Mouse (Mus musculus): Measurements from ENCODE around the gene Dnah5. TPM values are rescaled to one million over a fixed set of nuclear protein-coding genes. Genes with fewer than 3 reads are reported as not detected.
"Not testable (repeated sequence)": the region's sequence is repeated elsewhere in the genome, so short reads cannot be mapped to it uniquely, and the experiment has no call there.

The Dnah5 gene
- polyA plus RNA-seq, 1 experiment from 2014 or later: 0.33 TPM

DNA sequence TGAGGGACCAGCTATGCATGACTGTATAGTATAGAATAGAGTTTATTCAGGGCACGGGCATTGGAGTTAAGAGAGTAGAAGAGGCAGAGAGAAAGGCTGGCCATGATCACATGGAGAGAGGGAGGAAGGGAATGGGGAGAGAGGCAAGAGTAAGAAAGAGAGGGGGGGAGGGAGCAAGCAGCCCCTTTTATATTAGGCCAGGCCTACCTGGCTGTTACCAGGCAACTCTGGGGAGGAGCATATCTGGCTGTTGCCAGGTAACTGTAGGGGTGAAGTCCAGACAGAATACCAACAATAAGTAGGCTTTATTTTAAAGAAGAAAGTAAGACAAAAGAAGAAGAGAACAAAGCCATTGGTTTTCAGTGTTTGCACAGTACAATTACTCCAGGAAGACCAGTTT lies 194.9 kb downstream of the Dnah5 start:
- Histone ChIP-seq H3K27me3 (ENCODE audit: control insufficient read depth, insufficient read depth, low read length) (no peaks in the 10 kb centered on the region), H3K4me1 (replicated peaks; ENCODE audit: control insufficient read depth, insufficient read depth, low read length) (peaks cover 9% of the 10 kb centered on the region), H3K36me3 (replicated peaks; ENCODE audit: control insufficient read depth, insufficient read depth) (no peaks in the 10 kb centered on the region), H3K9ac (no peak overlapping the region), H3K27ac (no peak overlapping the region), H3K4me3 (replicated peaks; ENCODE audit: low read length) (no peak overlapping the region), H3K4me2 (replicated peaks) (no peak overlapping the region), H3K9me3 (ENCODE audit: control insufficient read depth, low read length) (no peaks in the 10 kb centered on the region)
- WGBS: 50% methylated on average over 1 of the region's 1 CpGs
- ATAC-seq (ENCODE audit: low FRiP score): no peak
- no peak for DNase-seq (ENCODE audit: low spot score)

- 35% methylated on average over 8 of the region's 8 CpGs for WGBS
- Histone ChIP-seq H3K27me3 (ENCODE audit: control insufficient read depth, insufficient read depth, low read length) (no peaks in the 10 kb centered on the region), H3K4me2 (replicated peaks) (no peak overlapping the region), H3K9me3 (ENCODE audit: control insufficient read depth, low read length) (no peaks in the 10 kb centered on the region), H3K36me3 (replicated peaks; ENCODE audit: control insufficient read depth, insufficient read depth) (no peaks in the 10 kb centered on the region), H3K4me3 (replicated peaks; ENCODE audit: low read length) (no peak overlapping the region), H3K9ac (no peak overlapping the region), H3K27ac (no peak overlapping the region), H3K4me1 (replicated peaks; ENCODE audit: control insufficient read depth, insufficient read depth, low read length) (peaks cover 9% of the 10 kb centered on the region)
- ATAC-seq (ENCODE audit: low FRiP score) (no peak), DNase-seq (ENCODE audit: low spot score) (no peak)
Observed at GRCm38 (mm10) chr15:28399258-28399657, 195.7 kb downstream of the Dnah5 start.

GRCm38 (mm10) chr15:28404630-28405029 lies 201.1 kb downstream of the Dnah5 start:
- Histone ChIP-seq H3K4me1 (replicated peaks; ENCODE audit: control insufficient read depth, insufficient read depth, low read length) (no peaks in the 10 kb centered on the region), H3K4me3 (replicated peaks; ENCODE audit: low read length) (no peak overlapping the region), H3K27me3 (ENCODE audit: control insufficient read depth, insufficient read depth, low read length) (no peaks in the 10 kb centered on the region), H3K36me3 (replicated peaks; ENCODE audit: control insufficient read depth, insufficient read depth) (no peaks in the 10 kb centered on the region), H3K4me2 (replicated peaks) (no peak overlapping the region), H3K9me3 (ENCODE audit: control insufficient read depth, low read length) (no peaks in the 10 kb centered on the region), H3K9ac (no peak overlapping the region), H3K27ac (no peak overlapping the region)
- no peak for DNase-seq (ENCODE audit: low spot score)
- WGBS: 81% methylated on average over 3 of the region's 3 CpGs
- no peak for ATAC-seq (ENCODE audit: low FRiP score)

DNA sequence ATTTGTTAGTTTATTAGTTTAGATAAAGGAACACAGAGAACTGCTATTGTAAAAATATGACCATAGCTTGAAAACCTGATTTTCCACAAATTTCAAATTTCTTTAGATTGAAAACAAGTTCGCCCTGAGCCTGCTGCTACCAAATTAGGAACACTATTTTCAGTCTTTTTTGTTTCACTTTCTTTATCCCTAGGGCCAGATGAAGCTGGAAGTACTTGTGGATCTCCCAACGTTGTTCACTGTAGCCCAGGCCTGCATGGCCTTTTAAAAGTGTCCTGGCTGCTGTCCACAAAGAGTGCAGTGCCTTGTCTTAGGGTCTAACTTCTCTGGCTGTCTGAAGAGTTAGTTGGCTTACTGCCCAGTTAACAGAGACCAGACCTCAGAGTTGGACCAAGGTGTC lies 201.6 kb downstream of the Dnah5 start:
- no peak for DNase-seq (ENCODE audit: low spot score)
- Histone ChIP-seq H3K4me1 (replicated peaks; ENCODE audit: control insufficient read depth, insufficient read depth, low read length) (no peaks in the 10 kb centered on the region), H3K27me3 (ENCODE audit: control insufficient read depth, insufficient read depth, low read length) (no peaks in the 10 kb centered on the region), H3K4me3 (replicated peaks; ENCODE audit: low read length) (no peak overlapping the region), H3K4me2 (replicated peaks) (no peak overlapping the region), H3K36me3 (replicated peaks; ENCODE audit: control insufficient read depth, insufficient read depth) (no peaks in the 10 kb centered on the region), H3K9ac (no peak overlapping the region), H3K27ac (no peak overlapping the region), H3K9me3 (ENCODE audit: control insufficient read depth, low read length) (no peaks in the 10 kb centered on the region)
- ATAC-seq (ENCODE audit: low FRiP score): no peak
- 66% methylated on average over 2 of the region's 2 CpGs for WGBS

GRCm38 (mm10) chr15:28439702-28440101 lies 236.2 kb downstream of the Dnah5 start:
- 88% methylated on average over 4 of the region's 4 CpGs for WGBS
- H3K36me3 ChIP-seq (replicated peaks; ENCODE audit: control insufficient read depth, insufficient read depth): no peaks in the 10 kb centered on the region
- H3K9me3 ChIP-seq (ENCODE audit: control insufficient read depth, low read length): no peaks in the 10 kb centered on the region
- DNase-seq (ENCODE audit: low spot score) (no peak), ATAC-seq (ENCODE audit: low FRiP score) (no peak)
- H3K4me2 ChIP-seq (replicated peaks): no peak overlapping the region
- no peak overlapping the region for H3K4me3 ChIP-seq (replicated peaks; ENCODE audit: low read length)
- no peak overlapping the region for H3K9ac ChIP-seq
- H3K27me3 ChIP-seq (ENCODE audit: control insufficient read depth, insufficient read depth, low read length): no peaks in the 10 kb centered on the region
- H3K27ac ChIP-seq: no peak overlapping the region
- H3K4me1 ChIP-seq (replicated peaks; ENCODE audit: control insufficient read depth, insufficient read depth, low read length): no peaks in the 10 kb centered on the region

DNA sequence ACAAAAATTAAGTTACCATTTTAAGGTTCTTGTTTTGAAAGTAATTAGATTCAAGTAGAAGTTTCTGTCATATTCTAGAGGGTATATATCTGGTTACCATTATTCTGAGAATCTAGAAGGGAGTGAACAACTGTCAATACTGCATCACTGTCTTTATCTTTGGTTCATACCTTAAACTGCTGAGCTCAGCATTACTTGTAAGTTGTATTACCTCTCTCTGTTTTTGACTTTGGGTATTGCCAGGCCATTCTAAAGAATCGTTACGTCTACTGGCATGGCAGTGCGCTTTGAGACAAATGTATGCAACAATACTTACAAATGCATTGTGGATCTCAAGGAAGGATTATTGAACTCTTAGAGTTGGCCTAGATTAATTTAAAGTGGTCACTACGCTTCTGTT lies 240.9 kb downstream of the Dnah5 start:
- H3K9ac ChIP-seq: no peak overlapping the region
- H3K36me3 ChIP-seq (replicated peaks; ENCODE audit: control insufficient read depth, insufficient read depth): no peaks in the 10 kb centered on the region
- no peak overlapping the region for H3K27ac ChIP-seq
- H3K9me3 ChIP-seq (ENCODE audit: control insufficient read depth, low read length): no peaks in the 10 kb centered on the region
- 94% methylated on average over 4 of the region's 4 CpGs for WGBS
- H3K4me1 ChIP-seq (replicated peaks; ENCODE audit: control insufficient read depth, insufficient read depth, low read length): no peaks in the 10 kb centered on the region
- no peak overlapping the region for H3K4me3 ChIP-seq (replicated peaks; ENCODE audit: low read length)
- DNase-seq (ENCODE audit: low spot score) (no peak), ATAC-seq (ENCODE audit: low FRiP score) (no peak)
- H3K27me3 ChIP-seq (ENCODE audit: control insufficient read depth, insufficient read depth, low read length): no peaks in the 10 kb centered on the region
- no peak overlapping the region for H3K4me2 ChIP-seq (replicated peaks)

GRCm38 (mm10) chr15:28461091-28461778 lies 257.7 kb downstream of the Dnah5 start:
- not testable (repeated sequence) for H3K4me1 ChIP-seq (replicated peaks; ENCODE audit: control insufficient read depth, insufficient read depth, low read length); H3K9ac ChIP-seq; ATAC-seq (ENCODE audit: low FRiP score); H3K9me3 ChIP-seq (ENCODE audit: control insufficient read depth, low read length); H3K4me3 ChIP-seq (replicated peaks; ENCODE audit: low read length); DNase-seq (ENCODE audit: low spot score); H3K27me3 ChIP-seq (ENCODE audit: control insufficient read depth, insufficient read depth, low read length); H3K36me3 ChIP-seq (replicated peaks; ENCODE audit: control insufficient read depth, insufficient read depth); H3K27ac ChIP-seq; H3K4me2 ChIP-seq (replicated peaks)
- WGBS: 95% methylated on average over 2 of the region's 2 CpGs

GRCm38 (mm10) chr15:28466591-28467247 lies 263.2 kb downstream of the Dnah5 start:
- H3K9me3 ChIP-seq (ENCODE audit: control insufficient read depth, low read length): no peaks in the 10 kb centered on the region
- H3K27me3 ChIP-seq (ENCODE audit: control insufficient read depth, insufficient read depth, low read length): no peaks in the 10 kb centered on the region
- H3K9ac ChIP-seq: no peak overlapping the region
- H3K27ac ChIP-seq: no peak overlapping the region
- H3K4me3 ChIP-seq (replicated peaks; ENCODE audit: low read length): no peak overlapping the region
- ATAC-seq (ENCODE audit: low FRiP score): no peak
- no peak for DNase-seq (ENCODE audit: low spot score)
- H3K4me2 ChIP-seq (replicated peaks): no peak overlapping the region
- no peaks in the 10 kb centered on the region for H3K4me1 ChIP-seq (replicated peaks; ENCODE audit: control insufficient read depth, insufficient read depth, low read length)
- WGBS: 89% methylated on average over 3 of the region's 3 CpGs
- no peaks in the 10 kb centered on the region for H3K36me3 ChIP-seq (replicated peaks; ENCODE audit: control insufficient read depth, insufficient read depth)

GRCm38 (mm10) chr15:28473749-28474390 lies 270.3 kb downstream of the Dnah5 start:
- Histone ChIP-seq H3K36me3 (replicated peaks; ENCODE audit: control insufficient read depth, insufficient read depth) (no peaks in the 10 kb centered on the region), H3K4me3 (replicated peaks; ENCODE audit: low read length) (no peak overlapping the region), H3K27ac (no peak overlapping the region), H3K9me3 (ENCODE audit: control insufficient read depth, low read length) (no peaks in the 10 kb centered on the region), H3K4me2 (replicated peaks) (no peak overlapping the region), H3K4me1 (replicated peaks; ENCODE audit: control insufficient read depth, insufficient read depth, low read length) (no peaks in the 10 kb centered on the region), H3K27me3 (ENCODE audit: control insufficient read depth, insufficient read depth, low read length) (no peaks in the 10 kb centered on the region), H3K9ac (no peak overlapping the region)
- 75% methylated on average over 6 of the region's 6 CpGs for WGBS
- no peak for DNase-seq (ENCODE audit: low spot score)
- no peak for ATAC-seq (ENCODE audit: low FRiP score)
